Mouse (Mus musculus): ENCODE results near the gene Abcb11.

DNA sequence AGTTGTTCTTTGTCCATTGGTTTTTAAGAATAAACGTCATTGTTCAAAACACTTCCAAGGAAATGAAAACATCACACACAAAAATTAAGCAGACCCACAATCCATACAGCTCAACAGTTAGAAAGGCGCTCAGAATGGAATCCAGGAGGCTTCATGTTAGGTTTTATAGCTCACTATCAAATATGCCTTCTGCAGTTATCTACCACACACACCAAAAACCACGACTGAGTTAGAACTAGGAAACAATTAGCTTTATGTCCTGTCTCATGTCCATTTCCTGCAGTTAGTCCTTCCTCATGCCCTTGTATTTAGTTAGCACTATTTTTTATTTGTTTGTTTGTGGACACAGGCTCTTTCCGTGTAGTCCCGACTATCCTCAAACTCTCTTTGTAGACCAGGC is 151.4 kb downstream of the Abcb11 start:
- TF ChIP-seq TCF3 (IDR thresholded peaks at IDR 0.05; ENCODE audit: insufficient read length, low read depth) (no peak), CEBPB (IDR thresholded peaks at IDR 0.05; ENCODE audit: insufficient read depth, poor library complexity, severe bottlenecking) (no peak), POLR2A (IDR thresholded peaks at IDR 0.05; ENCODE audit: insufficient read length, low read depth) (no peak), MAX (IDR thresholded peaks at IDR 0.05; ENCODE audit: low read depth) (no peak), USF1 (IDR thresholded peaks at IDR 0.05; ENCODE audit: low read depth) (no peak)
